Mouse (Mus musculus) testis, adult 2 months (tissue): Measurements from ENCODE around the gene Nabp1.

Experiments used
- CTCF ChIP-seq: fragments of 200-500 bp; IDR thresholded peaks from 2 replicates; pipeline ENCODE4 v1.5.1; 2012; ENCODE audit warnings: low read depth, mild to moderate bottlenecking, inconsistent platforms, low read length, moderate library complexity; ENCODE audit not compliant: control insufficient read depth, insufficient read depth, insufficient replicate concordance
- POLR2A ChIP-seq: fragments of 200-500 bp; IDR thresholded peaks from 2 replicates; pipeline ENCODE4 v1.6.1; 2012; ENCODE audit warnings: low read depth, mild to moderate bottlenecking, inconsistent platforms, low read length, moderate library complexity; ENCODE audit not compliant: control insufficient read depth

DNA sequence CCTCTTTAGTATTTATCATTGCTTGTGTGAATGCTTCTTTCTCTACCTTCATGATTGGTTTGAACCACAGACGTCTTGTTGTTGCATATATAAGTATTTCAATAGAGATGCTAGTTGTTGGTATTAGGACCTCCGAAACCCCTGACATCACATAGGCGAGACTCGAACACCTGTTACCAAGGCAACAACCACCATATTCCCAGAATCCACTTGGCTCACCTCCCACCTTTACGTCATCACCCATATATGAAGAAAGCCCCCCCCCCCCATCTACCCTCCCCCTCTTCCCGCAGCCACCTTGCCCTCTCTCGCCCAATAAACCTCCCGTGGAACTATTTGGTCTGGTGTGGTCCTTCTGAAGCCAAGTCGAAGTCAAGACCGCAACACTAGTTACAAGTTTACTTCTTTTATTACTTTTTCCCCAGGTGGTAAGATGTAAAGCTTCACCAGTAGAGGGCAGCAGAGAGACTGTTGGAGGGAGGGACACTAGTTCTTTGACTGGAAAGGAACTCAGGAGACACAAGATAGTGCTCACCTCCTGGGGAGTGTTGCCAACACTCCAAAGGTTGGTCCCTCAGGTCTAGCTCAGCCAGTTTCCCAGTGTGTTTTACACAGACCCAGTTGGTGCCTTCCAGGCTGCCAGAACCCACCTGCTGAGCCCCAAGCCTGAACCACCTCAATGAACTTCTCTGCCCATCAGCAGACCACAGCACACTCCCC is 19.3 kb downstream of the Nabp1 start:
- no peak for TF ChIP-seq POLR2A
- TF ChIP-seq CTCF, result no peak
